Mouse (Mus musculus): Measurements from ENCODE around the gene Liph. TPM values are rescaled to one million over a fixed set of nuclear protein-coding genes. Genes with fewer than 3 reads are reported as not detected.

Liph gene
- 0.30 TPM for polyA plus RNA-seq (2021)

DNA sequence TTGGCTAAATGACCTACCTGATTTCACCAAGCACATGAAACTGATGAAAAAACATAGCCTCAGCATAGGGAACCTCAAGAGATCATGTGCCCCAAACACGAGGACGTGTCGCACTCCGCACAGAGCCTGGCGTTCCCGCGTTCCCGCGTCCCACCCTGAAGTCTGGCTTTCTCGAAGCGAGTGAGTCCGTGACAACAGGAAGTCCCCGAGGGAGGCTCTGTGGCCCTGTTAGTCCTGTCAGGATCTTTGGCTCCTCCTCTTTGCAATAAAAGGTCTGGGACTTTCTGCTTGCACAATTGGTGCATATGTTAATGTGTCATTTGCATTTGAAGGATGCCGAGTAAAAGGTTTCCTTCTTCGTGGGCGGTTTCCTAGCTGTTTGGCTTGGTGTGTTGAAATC, at the start of gene Liph:
Liph (minus strand) TSS at position 360 of the 400 bp plus-strand sequence.
- ATAC-seq, result no peak
- no peaks in the 10 kb centered on the region for H3K27me3 ChIP-seq
- TF ChIP-seq CTCF (IDR thresholded peaks at IDR 0.05), result no peak
- in situ Hi-C loops (cut with MboI; ENCODE audit: low pct_unique_long_range_greater_than_20kb), result no loop called here
- no peak for DNase-seq (ENCODE audit: low read depth, low spot score)
- CTCF ChIA-PET, result interaction anchor here (1.3 kb wide), 1 partner anchor 12 kb away, joined by 3 read pairs; no protein-coding TSS in a partner anchor
- POLR2A ChIA-PET, result no interaction called here

DNA sequence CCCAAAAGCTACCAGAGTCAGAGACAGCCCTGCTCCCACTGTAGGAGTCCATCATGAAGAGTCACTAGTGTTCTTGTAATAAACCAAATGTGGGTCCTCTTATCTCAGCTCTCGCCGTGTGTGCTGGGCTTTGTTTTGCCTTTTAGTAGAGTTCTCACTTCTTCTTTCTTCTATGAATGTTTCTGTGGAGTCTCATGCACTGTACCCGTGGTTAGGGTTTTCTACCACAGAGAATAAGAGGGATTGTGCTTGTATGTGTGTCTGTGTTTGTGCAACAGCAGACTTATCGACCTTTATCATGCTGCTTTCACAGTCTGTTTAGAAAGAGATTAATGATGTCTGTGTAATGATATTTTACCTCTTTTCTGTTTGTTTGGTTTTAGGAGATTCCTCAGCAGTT, 48.4 kb upstream of the Liph start:
- CTCF ChIA-PET, result no interaction called here
- DNase-seq (ENCODE audit: low read depth, low spot score) (no peak), ATAC-seq (no peak)
- no peaks in the 10 kb centered on the region for H3K27me3 ChIP-seq
- POLR2A ChIA-PET, result no interaction called here
- in situ Hi-C loops (cut with MboI; ENCODE audit: low pct_unique_long_range_greater_than_20kb), result no loop called here
- TF ChIP-seq CTCF (IDR thresholded peaks at IDR 0.05), result no peak

DNA sequence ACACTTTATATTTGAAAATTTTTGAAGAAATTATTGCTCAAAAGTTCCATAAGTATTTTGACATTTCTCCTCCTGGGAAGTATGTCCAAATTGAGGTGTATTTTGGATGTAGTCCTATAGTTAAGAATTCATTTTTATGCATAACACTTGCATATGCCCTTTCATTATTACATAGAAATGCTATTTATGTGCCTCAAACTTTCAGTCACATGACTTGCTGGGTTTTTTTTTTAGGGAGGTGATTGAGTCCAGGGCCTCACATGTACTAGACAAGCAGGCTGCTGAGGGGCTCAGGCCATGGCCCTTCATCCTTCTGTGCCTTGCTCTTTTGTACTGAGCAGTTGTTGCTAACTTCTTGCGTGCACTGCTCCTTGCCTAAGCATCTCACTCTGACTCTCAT, 44.5 kb upstream of the Liph start:
- DNase-seq (ENCODE audit: low read depth, low spot score) (no peak), ATAC-seq (no peak)
- H3K27me3 ChIP-seq, result no peaks in the 10 kb centered on the region
- CTCF ChIA-PET, result no interaction called here
- in situ Hi-C loops (cut with MboI; ENCODE audit: low pct_unique_long_range_greater_than_20kb), result no loop called here
- TF ChIP-seq CTCF (IDR thresholded peaks at IDR 0.05), result no peak
- POLR2A ChIA-PET, result no interaction called here

DNA sequence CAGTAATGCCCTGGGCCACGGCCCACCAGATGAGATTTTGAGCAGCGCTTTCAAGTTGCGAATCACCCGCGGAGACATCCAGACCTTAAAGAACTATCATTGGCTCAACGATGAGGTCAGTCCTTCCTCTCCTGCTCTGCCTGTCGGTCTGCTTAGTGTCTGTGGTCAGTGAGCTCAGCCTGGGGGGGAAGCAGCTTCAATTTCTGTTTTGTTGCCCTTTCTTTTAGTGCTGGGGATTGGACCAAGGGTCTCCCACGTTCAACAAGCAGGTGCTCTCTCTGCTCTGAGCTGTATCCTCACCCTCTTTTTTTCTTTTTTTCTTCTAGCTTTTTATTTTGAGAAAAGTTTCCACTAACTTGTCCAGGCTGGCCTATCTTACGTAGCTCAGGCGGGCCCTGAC, 43.1 kb upstream of the Liph start:
- ChIA-PET CTCF (interaction anchor here (1.2 kb wide), 1 partner anchor 15 kb away, joined by 4 read pairs; no protein-coding TSS in a partner anchor), POLR2A (interaction anchor here (0.6 kb wide), 1 partner anchor 9 kb away, joined by 3 read pairs; no protein-coding TSS in a partner anchor)
- in situ Hi-C loops (cut with MboI; ENCODE audit: low pct_unique_long_range_greater_than_20kb), result no loop called here
- no peaks in the 10 kb centered on the region for H3K27me3 ChIP-seq
- ATAC-seq, result no peak
- no peak for DNase-seq (ENCODE audit: low read depth, low spot score)
- no peak for TF ChIP-seq CTCF (IDR thresholded peaks at IDR 0.05)

DNA sequence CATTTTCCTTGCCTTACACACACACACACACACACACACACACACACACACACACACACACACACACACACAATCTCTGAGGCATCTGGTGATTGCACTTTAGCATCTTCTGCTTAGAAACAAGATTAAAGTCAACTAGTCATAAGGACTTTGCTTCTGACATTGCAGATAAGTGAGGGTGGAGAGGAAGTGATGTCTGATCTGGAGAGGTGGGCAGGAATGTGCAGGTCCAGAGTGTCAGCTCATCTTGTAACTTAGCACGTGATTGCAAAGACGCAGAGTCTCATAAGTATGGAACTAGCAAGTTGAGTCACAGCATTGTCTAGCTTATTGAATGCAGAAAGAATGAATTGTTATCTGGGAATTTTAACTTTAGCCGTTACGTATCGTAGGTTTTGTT, 32.0 kb upstream of the Liph start:
- in situ Hi-C loops (cut with MboI; ENCODE audit: low pct_unique_long_range_greater_than_20kb), result no loop called here
- no peak for DNase-seq (ENCODE audit: low read depth, low spot score)
- H3K27me3 ChIP-seq, result no peaks in the 10 kb centered on the region
- no peak for TF ChIP-seq CTCF (IDR thresholded peaks at IDR 0.05)
- POLR2A ChIA-PET, result no interaction called here
- CTCF ChIA-PET, result interaction anchor here (1.3 to 1.6 kb wide), 3 partner anchors 9 to 60 kb away, joined by 3 read pairs; no protein-coding TSS in a partner anchor
- ATAC-seq, result no peak

DNA sequence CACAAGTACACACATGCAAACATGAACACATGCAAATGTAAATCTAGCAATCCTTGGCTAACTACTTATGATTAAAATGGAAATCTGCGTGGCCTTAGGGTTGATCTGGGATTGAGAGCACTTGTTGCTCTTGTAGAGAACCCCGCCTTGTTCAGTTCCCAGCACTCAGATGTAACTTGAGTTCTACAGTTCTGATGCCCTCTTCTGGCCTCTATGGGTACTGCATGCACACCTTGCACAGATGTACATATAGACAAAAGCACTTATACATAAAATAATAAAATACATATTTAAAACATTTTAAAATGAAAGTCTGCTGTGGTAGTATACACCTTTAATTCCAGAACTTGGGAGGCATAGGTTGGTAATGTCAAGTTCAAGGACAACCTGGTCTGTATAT, 26.7 kb upstream of the Liph start:
- POLR2A ChIA-PET, result interaction anchor here (0.6 kb wide), 1 partner anchor 25 kb away, joined by 3 read pairs; no protein-coding TSS in a partner anchor
- DNase-seq (ENCODE audit: low read depth, low spot score), result no peak
- in situ Hi-C loops (cut with MboI; ENCODE audit: low pct_unique_long_range_greater_than_20kb), result no loop called here
- CTCF ChIA-PET, result interaction anchor here (1.3 to 2.5 kb wide), 3 partner anchors 10 to 186 kb away, joined by 3 to 7 read pairs (median 3); no protein-coding TSS in a partner anchor
- peak; percentile 74 for TF ChIP-seq CTCF (IDR thresholded peaks at IDR 0.05)
- no peaks in the 10 kb centered on the region for H3K27me3 ChIP-seq
- ATAC-seq, result no peak

DNA sequence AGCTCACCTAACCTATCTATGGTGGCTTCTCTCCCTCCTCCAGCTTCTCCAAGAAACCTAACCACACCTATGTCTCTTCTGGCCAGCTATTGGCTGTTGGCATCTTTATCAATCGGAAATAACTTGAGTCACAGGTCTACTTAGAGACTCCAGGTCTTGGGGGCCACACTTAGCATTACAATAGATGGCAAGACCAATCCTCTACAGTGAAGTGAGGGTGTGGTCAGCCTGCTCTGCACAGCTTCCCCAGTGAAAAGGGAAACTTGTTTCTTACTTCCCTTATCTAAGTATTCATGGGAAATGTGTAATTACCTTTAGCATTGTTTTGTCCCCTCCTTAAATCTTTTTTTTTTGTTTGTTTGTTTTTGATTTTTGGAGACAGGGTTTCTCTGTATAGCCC, 20.1 kb upstream of the Liph start:
- no peak for TF ChIP-seq CTCF (IDR thresholded peaks at IDR 0.05)
- no peaks in the 10 kb centered on the region for H3K27me3 ChIP-seq
- no peak for DNase-seq (ENCODE audit: low read depth, low spot score)
- ChIA-PET POLR2A (no interaction called here), CTCF (no interaction called here)
- no peak for ATAC-seq
- in situ Hi-C loops (cut with MboI; ENCODE audit: low pct_unique_long_range_greater_than_20kb), result no loop called here

DNA sequence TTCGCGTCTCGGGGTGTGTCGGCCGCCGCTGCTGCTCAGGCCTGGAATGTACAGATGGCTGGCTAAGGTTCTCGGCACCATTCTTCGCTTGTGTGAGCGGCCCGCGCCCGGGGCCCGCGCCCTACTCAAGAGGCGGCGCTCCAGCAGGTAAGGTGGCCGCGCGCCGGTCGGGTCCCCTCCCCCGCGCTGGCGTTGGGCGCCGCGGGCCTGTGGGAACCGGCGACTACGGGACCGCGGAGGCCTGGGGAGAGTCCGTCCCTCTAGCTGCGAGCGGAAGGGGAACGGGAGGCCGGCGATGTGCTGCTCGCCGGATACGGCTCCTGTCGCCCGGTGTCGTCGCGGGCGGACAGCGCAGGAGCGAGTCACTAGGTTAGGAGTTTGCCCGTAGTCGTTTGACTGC, 14.1 kb upstream of the Liph start:
- no peak for TF ChIP-seq CTCF (IDR thresholded peaks at IDR 0.05)
- CTCF ChIA-PET, result interaction anchor here (1.4 kb wide), 1 partner anchor 8 kb away, joined by 4 read pairs; no protein-coding TSS in a partner anchor
- in situ Hi-C loops (cut with MboI; ENCODE audit: low pct_unique_long_range_greater_than_20kb), result no loop called here
- no peak for DNase-seq (ENCODE audit: low read depth, low spot score)
- POLR2A ChIA-PET, result no interaction called here
- peak; percentile 53 for ATAC-seq
- no peaks in the 10 kb centered on the region for H3K27me3 ChIP-seq

DNA sequence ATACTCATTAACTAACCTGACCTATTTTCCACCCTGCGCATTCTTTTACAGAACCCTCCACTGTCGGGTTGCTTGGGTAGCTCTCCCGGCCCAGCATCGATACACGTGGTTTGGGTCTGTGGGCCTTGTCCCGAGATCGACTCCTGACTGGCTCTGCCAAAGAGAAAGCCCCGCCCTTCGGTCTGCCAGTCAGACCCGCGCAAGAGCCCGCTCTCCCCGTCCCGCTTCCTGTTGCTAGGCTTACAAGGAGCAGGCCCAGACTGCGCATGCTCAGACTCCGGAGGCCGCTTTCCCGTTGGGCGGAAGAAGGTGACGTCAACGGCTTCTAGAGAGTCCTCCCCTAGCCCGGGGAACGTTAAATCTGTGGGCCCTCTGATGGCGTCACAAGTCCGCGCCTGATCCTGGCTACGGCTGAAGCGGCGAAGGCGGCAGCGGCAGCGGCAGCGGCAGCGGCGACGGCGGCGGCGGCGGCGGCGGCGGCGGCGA, 13.7 kb upstream of the Liph start, which contains the start of gene Senp2:
Senp2 (plus strand) TSS at position 386 of the 486 bp plus-strand sequence.
- no peaks in the 10 kb centered on the region for H3K27me3 ChIP-seq
- in situ Hi-C loops (cut with MboI; ENCODE audit: low pct_unique_long_range_greater_than_20kb), result no loop called here
- ChIA-PET CTCF (interaction anchor here (1.4 kb wide), 1 partner anchor 9 kb away, joined by 4 read pairs; no protein-coding TSS in a partner anchor), POLR2A (no interaction called here)
- DNase-seq (ENCODE audit: low read depth, low spot score), result peak; percentile 99
- ATAC-seq, result peak; percentile 98
- no peak for TF ChIP-seq CTCF (IDR thresholded peaks at IDR 0.05)

DNA sequence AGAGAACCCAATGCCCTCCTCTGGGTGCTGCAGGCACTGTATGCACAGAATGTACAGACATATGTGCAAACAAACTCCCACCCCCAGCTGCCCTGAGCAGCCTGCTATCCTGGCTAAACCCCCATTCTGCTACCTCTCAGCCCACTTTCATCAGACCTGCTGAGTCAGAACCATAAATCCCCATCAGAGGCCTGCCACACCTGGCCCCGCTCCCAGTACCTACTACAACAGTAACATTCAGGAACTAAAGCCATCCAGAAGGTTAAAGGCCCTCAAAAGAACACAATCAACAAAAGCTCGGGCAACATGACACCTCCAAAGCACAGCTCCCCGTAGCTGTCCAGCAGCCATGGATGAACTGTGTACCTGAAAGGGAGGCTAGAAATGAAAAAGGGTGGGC, 6.1 kb upstream of the Liph start:
- DNase-seq (ENCODE audit: low read depth, low spot score), result no peak
- POLR2A ChIA-PET, result interaction anchor here (0.6 kb wide), 1 partner anchor 89 kb away, joined by 4 read pairs; no protein-coding TSS in a partner anchor
- TF ChIP-seq CTCF (IDR thresholded peaks at IDR 0.05), result no peak
- in situ Hi-C loops (cut with MboI; ENCODE audit: low pct_unique_long_range_greater_than_20kb), result no loop called here
- CTCF ChIA-PET, result no interaction called here
- H3K27me3 ChIP-seq, result no peaks in the 10 kb centered on the region
- ATAC-seq, result no peak

DNA sequence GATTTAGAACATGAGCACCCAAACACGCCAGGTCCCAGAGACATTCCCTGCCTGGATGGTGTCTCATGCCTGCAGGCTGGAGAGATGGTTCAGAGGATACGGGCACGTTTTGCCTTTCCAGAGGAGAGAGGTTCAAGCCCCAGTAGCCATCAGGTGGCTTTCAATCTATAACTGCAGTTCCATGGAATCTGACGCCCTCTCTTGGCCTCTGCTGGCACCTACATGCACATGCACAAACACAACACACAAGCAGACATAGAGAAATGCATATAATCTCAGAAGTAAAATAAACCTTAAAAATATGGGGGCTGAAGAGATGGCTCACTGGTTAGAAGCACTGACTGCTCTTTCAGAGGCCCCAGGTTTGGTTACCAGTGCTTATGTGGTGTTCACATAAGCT, 5.7 kb upstream of the Liph start:
- in situ Hi-C loops (cut with MboI; ENCODE audit: low pct_unique_long_range_greater_than_20kb), result no loop called here
- no peak for ATAC-seq
- ChIA-PET POLR2A (no interaction called here), CTCF (interaction anchor here (0.9 to 1.3 kb wide), 2 partner anchors 15 to 164 kb away, joined by 3 to 4 read pairs; no protein-coding TSS in a partner anchor)
- no peak for TF ChIP-seq CTCF (IDR thresholded peaks at IDR 0.05)
- H3K27me3 ChIP-seq, result no peaks in the 10 kb centered on the region
- no peak for DNase-seq (ENCODE audit: low read depth, low spot score)

Measured in Patski (cell line).